Mouse (Mus musculus): ENCODE measurements around the gene Lrrc4. TPM values are rescaled to one million over a fixed set of nuclear protein-coding genes. Genes with fewer than 3 reads are reported as not detected.
A peak's percentile ranks its signal among the peaks of the same experiment; 100 is the strongest.

The Lrrc4 gene
- polyA plus RNA-seq, 1 experiment from 2014 or later: 7.5 TPM

DNA sequence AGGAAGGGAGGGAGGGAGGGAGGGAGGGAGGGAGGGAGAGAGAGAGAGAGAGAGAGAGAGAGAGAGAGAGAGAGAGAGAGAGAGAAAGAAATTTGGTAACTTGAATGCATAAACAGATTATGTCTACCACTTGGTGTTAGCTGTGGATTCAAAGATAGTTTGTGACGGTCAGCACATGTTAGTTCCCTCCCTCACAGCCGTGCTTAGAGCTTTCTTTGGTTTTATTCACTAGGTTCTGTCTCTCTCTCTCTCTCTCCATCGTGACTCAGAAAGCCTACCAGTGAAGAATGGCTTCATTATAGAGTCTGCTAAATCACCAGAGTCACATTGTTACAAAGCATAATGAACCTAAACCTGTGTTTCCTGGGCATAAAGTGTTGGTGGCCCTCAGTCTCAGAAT, 146.5 kb downstream of the Lrrc4 start:
- H3K4me3 ChIP-seq (replicated peaks; ENCODE audit: low read depth, low read length): no peak overlapping the region
- 38% methylated on average over 3 of the region's 3 CpGs for WGBS
- no peak for ATAC-seq (ENCODE audit: low FRiP score, low TSS enrichment)

DNA sequence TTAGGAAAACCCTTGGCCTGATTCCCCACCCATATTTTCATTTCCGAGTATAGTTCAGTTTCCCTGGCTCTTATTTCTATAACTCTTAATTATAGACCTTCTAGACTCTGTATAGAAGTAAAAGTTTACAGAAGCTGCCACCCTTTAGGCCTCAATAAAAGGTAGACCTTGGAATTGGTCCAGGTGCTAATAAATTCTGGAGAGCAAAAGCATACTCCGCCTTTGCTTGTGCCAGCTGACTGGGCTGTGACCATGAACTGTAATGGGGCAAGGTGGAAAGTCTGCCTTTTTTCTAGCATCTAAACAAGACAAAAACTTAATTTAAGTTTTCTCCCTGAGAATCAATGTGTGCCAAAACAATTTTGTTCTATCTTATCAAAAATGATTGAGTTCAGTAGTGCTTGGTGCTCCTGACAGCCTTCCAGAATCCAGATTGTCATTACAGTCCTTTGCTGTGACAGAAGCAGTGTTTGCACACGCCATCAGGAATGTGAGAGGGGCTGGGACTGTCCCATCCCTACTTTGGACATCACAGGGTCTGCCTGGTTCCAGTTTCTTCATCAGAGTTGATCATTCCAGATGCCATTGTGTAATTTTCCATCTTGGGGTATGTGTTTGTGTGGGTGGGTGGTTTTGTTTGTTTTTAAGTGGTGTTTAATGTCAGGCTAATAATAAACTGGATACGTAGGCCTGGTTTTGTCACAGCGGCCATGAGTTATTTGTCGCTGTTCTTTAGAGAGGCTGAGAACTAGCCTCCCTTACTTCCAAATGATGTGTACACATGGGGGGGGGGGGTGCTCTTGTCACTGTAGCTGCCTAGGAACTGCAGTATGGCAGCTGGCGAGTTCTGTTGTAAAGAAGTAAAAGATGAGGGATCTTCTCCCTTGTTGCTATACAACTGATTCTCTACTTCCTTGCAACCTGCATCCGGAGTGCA, 149.8 kb downstream of the Lrrc4 start:
- no peaks in the 10 kb centered on the region for H3K4me1 ChIP-seq (ENCODE audit: control insufficient read depth, insufficient read depth, low read length)
- no peak overlapping the region for H3K4me3 ChIP-seq (replicated peaks; ENCODE audit: low read depth, low read length)
- H3K4me2 ChIP-seq (ENCODE audit: low read length): no peak overlapping the region
- no peak for ATAC-seq (ENCODE audit: low FRiP score, low TSS enrichment)
- H3K36me3 ChIP-seq (ENCODE audit: control insufficient read depth, insufficient read depth, low read length): no peaks in the 10 kb centered on the region
- H3K9me3 ChIP-seq (ENCODE audit: control insufficient read depth, low read length): no peaks in the 10 kb centered on the region
- no peaks in the 10 kb centered on the region for H3K27me3 ChIP-seq (ENCODE audit: control insufficient read depth, insufficient read depth, low read length)
- H3K9ac ChIP-seq (replicated peaks; ENCODE audit: low read length): no peak overlapping the region
- 88% methylated on average over 8 of the region's 8 CpGs for whole genome bisulfite sequencing
- H3K27ac ChIP-seq (replicated peaks; ENCODE audit: low read depth, low read length): no peak overlapping the region
- DNase-seq: no peak

More for the DNA sequence above, 146.5 kb downstream of the Lrrc4 start:
- no peaks in the 10 kb centered on the region for H3K36me3 ChIP-seq (ENCODE audit: control insufficient read depth, insufficient read depth, low read length)
- no peak for DNase-seq
- H3K27me3 ChIP-seq (ENCODE audit: control insufficient read depth, insufficient read depth, low read length): no peaks in the 10 kb centered on the region
- H3K9ac ChIP-seq (replicated peaks; ENCODE audit: low read length): no peak overlapping the region
- H3K9me3 ChIP-seq (ENCODE audit: control insufficient read depth, low read length): no peaks in the 10 kb centered on the region
- no peaks in the 10 kb centered on the region for H3K4me1 ChIP-seq (ENCODE audit: control insufficient read depth, insufficient read depth, low read length)
- H3K27ac ChIP-seq (replicated peaks; ENCODE audit: low read depth, low read length): no peak overlapping the region
- no peak overlapping the region for H3K4me2 ChIP-seq (ENCODE audit: low read length)

DNA sequence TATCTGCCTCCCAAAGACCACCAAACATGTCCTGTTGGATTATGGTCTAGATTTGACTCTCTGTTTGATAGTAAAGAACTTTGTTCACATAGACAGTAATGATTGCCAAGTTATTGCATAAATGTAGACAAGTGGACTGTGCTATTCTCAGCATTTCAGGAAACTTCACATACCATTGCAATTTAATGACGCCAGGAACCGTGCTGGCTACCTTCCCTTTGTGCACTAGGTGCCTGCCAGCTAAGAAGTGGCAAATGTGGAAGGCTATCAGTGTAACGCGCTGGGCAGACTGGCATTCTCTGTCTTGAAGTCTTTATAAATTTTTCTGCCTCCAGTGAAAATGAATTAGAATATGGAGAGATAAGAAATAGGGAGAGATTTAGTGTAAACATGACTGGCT, 151.0 kb downstream of the Lrrc4 start:
- Histone ChIP-seq H3K9ac (replicated peaks; ENCODE audit: low read length) (no peak overlapping the region), H3K4me1 (ENCODE audit: control insufficient read depth, insufficient read depth, low read length) (no peaks in the 10 kb centered on the region), H3K4me3 (replicated peaks; ENCODE audit: low read depth, low read length) (no peak overlapping the region), H3K9me3 (ENCODE audit: control insufficient read depth, low read length) (no peaks in the 10 kb centered on the region), H3K27ac (replicated peaks; ENCODE audit: low read depth, low read length) (no peak overlapping the region), H3K27me3 (ENCODE audit: control insufficient read depth, insufficient read depth, low read length) (no peaks in the 10 kb centered on the region), H3K36me3 (ENCODE audit: control insufficient read depth, insufficient read depth, low read length) (no peaks in the 10 kb centered on the region), H3K4me2 (ENCODE audit: low read length) (no peak overlapping the region)
- no peak for ATAC-seq (ENCODE audit: low FRiP score, low TSS enrichment)
- WGBS: 91% methylated on average over 4 of the region's 4 CpGs
- no peak for DNase-seq

DNA sequence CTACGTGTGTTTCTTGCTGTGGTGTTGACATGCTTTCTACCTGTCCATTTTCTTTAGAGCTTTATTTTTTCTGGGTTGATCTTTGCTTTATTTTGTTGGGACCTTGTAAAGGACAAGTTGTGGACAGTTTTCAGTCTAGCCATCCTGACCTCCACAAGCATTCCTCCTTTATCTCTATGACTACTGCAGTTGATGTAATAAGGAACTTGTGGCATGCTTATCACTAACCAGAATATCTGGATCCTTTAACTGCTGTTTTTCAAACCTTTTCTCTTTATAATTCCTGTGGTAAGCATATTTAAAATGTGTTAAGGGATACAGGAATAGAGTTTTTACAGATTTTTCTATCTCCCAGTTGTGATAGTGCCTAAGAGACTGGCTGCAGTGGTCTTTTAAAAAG, 152.7 kb downstream of the Lrrc4 start:
- Histone ChIP-seq H3K27me3 (ENCODE audit: control insufficient read depth, insufficient read depth, low read length) (no peaks in the 10 kb centered on the region), H3K9ac (replicated peaks; ENCODE audit: low read length) (no peak overlapping the region), H3K36me3 (ENCODE audit: control insufficient read depth, insufficient read depth, low read length) (no peaks in the 10 kb centered on the region), H3K4me2 (ENCODE audit: low read length) (no peak overlapping the region), H3K4me3 (replicated peaks; ENCODE audit: low read depth, low read length) (no peak overlapping the region), H3K27ac (replicated peaks; ENCODE audit: low read depth, low read length) (no peak overlapping the region), H3K4me1 (ENCODE audit: control insufficient read depth, insufficient read depth, low read length) (no peaks in the 10 kb centered on the region), H3K9me3 (ENCODE audit: control insufficient read depth, low read length) (no peaks in the 10 kb centered on the region)
- DNase-seq (no peak), ATAC-seq (ENCODE audit: low FRiP score, low TSS enrichment) (no peak)
- 88% methylated on average over 1 of the region's 1 CpGs for WGBS

DNA sequence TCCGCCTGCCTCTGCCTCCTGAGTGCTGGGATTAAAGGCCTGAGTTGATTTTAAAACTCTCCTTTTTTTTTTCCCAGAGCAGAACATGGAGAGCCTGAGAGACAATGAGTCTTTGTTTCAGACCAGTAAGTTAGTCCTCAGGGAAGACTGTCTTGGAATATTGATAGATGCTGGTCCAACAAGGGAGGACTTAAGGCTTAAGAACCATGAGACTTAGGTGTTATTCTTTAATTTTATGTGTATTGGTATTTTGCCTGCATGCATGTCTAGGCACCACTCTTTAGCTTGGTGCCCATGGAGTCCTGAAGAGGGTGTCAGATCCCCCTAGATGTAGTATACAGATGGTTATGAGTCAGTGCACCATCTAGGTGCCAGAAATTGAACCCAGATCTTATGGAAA, 156.9 kb downstream of the Lrrc4 start:
- H3K4me2 ChIP-seq (ENCODE audit: low read length): no peak overlapping the region
- H3K9me3 ChIP-seq (ENCODE audit: control insufficient read depth, low read length): no peaks in the 10 kb centered on the region
- H3K36me3 ChIP-seq (ENCODE audit: control insufficient read depth, insufficient read depth, low read length): no peaks in the 10 kb centered on the region
- H3K27me3 ChIP-seq (ENCODE audit: control insufficient read depth, insufficient read depth, low read length): no peaks in the 10 kb centered on the region
- DNase-seq: no peak
- no peaks in the 10 kb centered on the region for H3K4me1 ChIP-seq (ENCODE audit: control insufficient read depth, insufficient read depth, low read length)
- 100% methylated on average over 1 of the region's 1 CpGs for WGBS
- H3K4me3 ChIP-seq (replicated peaks; ENCODE audit: low read depth, low read length): no peak overlapping the region
- ATAC-seq (ENCODE audit: low FRiP score, low TSS enrichment): no peak
- no peak overlapping the region for H3K9ac ChIP-seq (replicated peaks; ENCODE audit: low read length)
- no peak overlapping the region for H3K27ac ChIP-seq (replicated peaks; ENCODE audit: low read depth, low read length)

DNA sequence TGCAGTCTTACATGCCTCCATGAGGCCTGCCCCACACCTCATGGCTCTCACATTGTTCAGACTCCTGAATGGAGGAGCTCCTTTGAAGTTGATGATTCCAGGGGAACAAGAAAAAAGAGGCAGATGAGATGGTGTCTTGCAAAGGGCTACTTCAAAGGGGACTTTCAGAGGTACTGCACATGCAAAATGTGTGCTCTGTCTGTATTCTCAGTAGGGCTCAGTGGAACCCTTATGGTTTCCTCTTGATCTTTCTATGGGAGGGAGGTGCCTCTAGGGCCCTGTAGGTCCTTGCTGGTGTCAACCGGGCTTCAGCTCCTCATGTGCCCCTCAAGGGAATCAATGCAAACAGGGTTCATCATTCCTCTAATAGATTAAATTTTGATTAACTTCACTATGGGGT, 159.2 kb downstream of the Lrrc4 start:
- Histone ChIP-seq H3K4me1 (ENCODE audit: control insufficient read depth, insufficient read depth, low read length) (no peaks in the 10 kb centered on the region), H3K9me3 (ENCODE audit: control insufficient read depth, low read length) (no peaks in the 10 kb centered on the region), H3K27me3 (ENCODE audit: control insufficient read depth, insufficient read depth, low read length) (no peaks in the 10 kb centered on the region), H3K9ac (replicated peaks; ENCODE audit: low read length) (no peak overlapping the region), H3K4me3 (replicated peaks; ENCODE audit: low read depth, low read length) (no peak overlapping the region), H3K4me2 (ENCODE audit: low read length) (no peak overlapping the region), H3K36me3 (ENCODE audit: control insufficient read depth, insufficient read depth, low read length) (no peaks in the 10 kb centered on the region), H3K27ac (replicated peaks; ENCODE audit: low read depth, low read length) (no peak overlapping the region)
- WGBS: 67% methylated on average over 1 of the region's 1 CpGs
- DNase-seq (no peak), ATAC-seq (ENCODE audit: low FRiP score, low TSS enrichment) (no peak)

DNA sequence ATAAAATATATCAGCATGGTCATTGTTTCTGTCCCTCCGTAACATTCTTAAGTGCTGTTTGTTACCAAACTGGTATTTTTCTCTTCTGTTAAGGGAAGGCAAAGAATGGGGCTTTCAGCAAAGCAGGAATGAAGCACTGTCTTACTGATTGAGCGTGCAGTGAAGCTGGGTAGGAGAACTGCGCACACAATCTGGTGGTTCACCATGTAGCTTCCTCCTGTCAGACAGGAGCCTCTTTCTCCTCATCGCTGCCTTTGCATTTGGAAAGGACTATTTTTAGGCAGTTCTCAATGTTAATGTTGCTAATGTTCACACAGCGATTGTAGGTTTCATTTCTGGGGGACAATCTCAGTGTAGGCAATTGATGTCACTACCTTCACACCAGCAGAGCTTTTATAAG, 162.3 kb downstream of the Lrrc4 start:
- Histone ChIP-seq H3K4me3 (replicated peaks; ENCODE audit: low read depth, low read length) (no peak overlapping the region), H3K9ac (replicated peaks; ENCODE audit: low read length) (no peak overlapping the region), H3K27ac (replicated peaks; ENCODE audit: low read depth, low read length) (no peak overlapping the region), H3K4me2 (ENCODE audit: low read length) (no peak overlapping the region), H3K4me1 (ENCODE audit: control insufficient read depth, insufficient read depth, low read length) (peaks cover 8% of the 10 kb centered on the region; the same call in 1 of the 2 replicates), H3K27me3 (ENCODE audit: control insufficient read depth, insufficient read depth, low read length) (no peaks in the 10 kb centered on the region), H3K36me3 (ENCODE audit: control insufficient read depth, insufficient read depth, low read length) (no peaks in the 10 kb centered on the region), H3K9me3 (ENCODE audit: control insufficient read depth, low read length) (no peaks in the 10 kb centered on the region)
- DNase-seq (no peak), ATAC-seq (ENCODE audit: low FRiP score, low TSS enrichment) (no peak)
- 95% methylated on average over 5 of the region's 5 CpGs for WGBS

DNA sequence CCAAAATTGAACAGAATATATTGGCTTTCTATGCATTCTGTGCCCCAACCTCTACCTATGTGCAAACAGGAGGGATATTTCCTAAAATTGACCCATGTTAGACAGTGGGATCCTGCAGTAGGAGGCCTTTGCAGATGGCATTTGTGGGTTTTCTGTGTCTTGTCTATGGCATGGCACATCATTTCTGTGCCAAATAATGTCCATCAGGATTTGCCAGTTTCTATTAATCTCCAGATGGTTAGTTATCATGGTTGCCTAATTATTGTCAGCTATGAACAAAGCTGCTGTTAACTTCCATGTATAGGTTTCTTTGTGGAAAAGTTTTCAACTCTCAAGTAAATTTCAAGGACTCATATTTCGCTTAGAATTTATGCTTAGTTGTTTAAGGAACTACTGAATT, 164.0 kb downstream of the Lrrc4 start:
- no peak for ATAC-seq (ENCODE audit: low FRiP score, low TSS enrichment)
- no peak for DNase-seq
- H3K4me1 ChIP-seq (ENCODE audit: control insufficient read depth, insufficient read depth, low read length): peaks cover 8% of the 10 kb centered on the region; the same call in 1 of the 2 replicates
- no peaks in the 10 kb centered on the region for H3K27me3 ChIP-seq (ENCODE audit: control insufficient read depth, insufficient read depth, low read length)
- no peak overlapping the region for H3K9ac ChIP-seq (replicated peaks; ENCODE audit: low read length)
- H3K4me2 ChIP-seq (ENCODE audit: low read length): no peak overlapping the region
- H3K4me3 ChIP-seq (replicated peaks; ENCODE audit: low read depth, low read length): no peak overlapping the region
- no peaks in the 10 kb centered on the region for H3K9me3 ChIP-seq (ENCODE audit: control insufficient read depth, low read length)
- H3K27ac ChIP-seq (replicated peaks; ENCODE audit: low read depth, low read length): no peak overlapping the region
- 97% methylated on average over 1 of the region's 1 CpGs for WGBS
- no peaks in the 10 kb centered on the region for H3K36me3 ChIP-seq (ENCODE audit: control insufficient read depth, insufficient read depth, low read length)

DNA sequence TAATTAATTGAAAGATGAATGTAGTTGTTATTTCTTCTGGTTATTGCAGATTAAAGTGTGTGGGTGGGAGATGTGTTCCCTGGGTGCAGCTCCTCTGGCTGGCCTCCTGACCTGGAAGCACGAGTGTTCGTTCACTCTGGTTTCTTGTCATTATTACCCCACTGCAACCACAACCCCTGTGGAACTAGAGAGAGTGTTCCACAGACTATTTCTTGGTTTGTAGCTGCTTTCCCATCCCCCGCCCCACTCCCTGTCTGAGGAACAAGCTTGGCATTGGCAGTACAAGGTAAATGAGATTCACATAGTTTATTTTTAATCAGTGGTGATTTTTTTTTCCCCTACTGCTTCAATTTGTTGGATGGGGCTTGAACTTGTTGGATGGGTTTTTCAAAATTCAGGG, 166.8 kb downstream of the Lrrc4 start:
- Histone ChIP-seq H3K9ac (replicated peaks; ENCODE audit: low read length) (no peak overlapping the region), H3K27me3 (ENCODE audit: control insufficient read depth, insufficient read depth, low read length) (no peaks in the 10 kb centered on the region), H3K36me3 (ENCODE audit: control insufficient read depth, insufficient read depth, low read length) (no peaks in the 10 kb centered on the region), H3K4me2 (ENCODE audit: low read length) (no peak overlapping the region), H3K4me3 (replicated peaks; ENCODE audit: low read depth, low read length) (no peak overlapping the region), H3K4me1 (ENCODE audit: control insufficient read depth, insufficient read depth, low read length) (peaks cover 8% of the 10 kb centered on the region; the same call in 1 of the 2 replicates), H3K9me3 (ENCODE audit: control insufficient read depth, low read length) (no peaks in the 10 kb centered on the region), H3K27ac (replicated peaks; ENCODE audit: low read depth, low read length) (no peak overlapping the region)
- ATAC-seq (ENCODE audit: low FRiP score, low TSS enrichment) (no peak), DNase-seq (peak; percentile 53)
- 60% methylated on average over 3 of the region's 3 CpGs for WGBS
